Mouse (Mus musculus) myocyte (in vitro differentiated cells): Measurements from ENCODE around the gene Cenpf. TPM values are rescaled to one million over a fixed set of nuclear protein-coding genes. Genes with fewer than 3 reads are reported as not detected.

Experiments
- H3K27me3 ChIP-seq: one replicate; pipeline ENCODE4 v1.6.1; 2011; ENCODE audit not compliant: control insufficient read depth, insufficient read depth, insufficient read length
- H3K36me3 ChIP-seq: one replicate; pipeline ENCODE4 v1.6.1; 2011; ENCODE audit not compliant: control insufficient read depth, insufficient read depth
- H3K4me2 ChIP-seq: one replicate; pipeline ENCODE4 v1.6.1; 2011; ENCODE audit warnings: low read depth, control low read depth
- H3K4me3 ChIP-seq: one replicate; pipeline ENCODE4 v1.5.1; 2011; ENCODE audit warnings: mild to moderate bottlenecking, control low read depth, moderate library complexity
- H3K79me2 ChIP-seq: one replicate; pipeline ENCODE4 v1.6.1; 2011; ENCODE audit not compliant: control insufficient read depth, insufficient read depth
- H3ac ChIP-seq: one replicate; pipeline ENCODE4 v1.6.1; 2011; ENCODE audit not compliant: control insufficient read depth, insufficient read length
- CEBPB ChIP-seq: IDR thresholded peaks from 2 replicates; pipeline ENCODE4 v1.6.1; 2011; ENCODE audit warnings: mild to moderate bottlenecking, moderate library complexity; ENCODE audit not compliant: poor library complexity, insufficient read depth, severe bottlenecking
- E2F4 ChIP-seq: IDR thresholded peaks from one replicate; pipeline ENCODE4 v1.6.1; 2011; ENCODE audit warnings: mild to moderate bottlenecking, control low read depth, moderate library complexity; ENCODE audit not compliant: insufficient read depth
- MAX ChIP-seq: IDR thresholded peaks from one replicate; pipeline ENCODE4 v1.6.1; 2011; ENCODE audit warnings: low read depth, mild to moderate bottlenecking, control low read depth
- MYOD1 ChIP-seq, 3 experiments: IDR thresholded peaks; one replicate each; pipeline ENCODE4 v1.6.1; 2011; ENCODE audit warnings: control low read depth in 2 of 3, low read depth in 2 of 3, mild to moderate bottlenecking in 2 of 3, moderate library complexity in 1 of 3; ENCODE audit not compliant: insufficient read length in 2 of 3, control insufficient read depth in 1 of 3
- MYOG ChIP-seq, 3 experiments: IDR thresholded peaks; one replicate each; pipeline ENCODE4 v1.6.1; 2011; ENCODE audit warnings: control low read depth in 2 of 3, low read depth in 2 of 3, mild to moderate bottlenecking in 2 of 3; ENCODE audit not compliant: insufficient read length in 2 of 3, control insufficient read depth in 1 of 3, insufficient read depth in 1 of 3
- POLR2A ChIP-seq: IDR thresholded peaks from one replicate; pipeline ENCODE4 v1.6.1; 2011; ENCODE audit warnings: low read depth, mild to moderate bottlenecking, control low read depth, moderate library complexity; ENCODE audit not compliant: insufficient read length
- POLR2AphosphoS2 ChIP-seq: IDR thresholded peaks from one replicate; pipeline ENCODE4 v1.6.1; 2011; ENCODE audit warnings: low read depth, control low read depth; ENCODE audit not compliant: insufficient read length
- REST ChIP-seq: IDR thresholded peaks from one replicate; pipeline ENCODE4 v1.6.1; 2011; ENCODE audit warnings: mild to moderate bottlenecking, control low read depth, moderate library complexity; ENCODE audit not compliant: insufficient read depth, insufficient read length
- SRF ChIP-seq: IDR thresholded peaks from one replicate; pipeline ENCODE4 v1.6.1; 2011; ENCODE audit warnings: low read depth; ENCODE audit not compliant: control insufficient read depth, insufficient read length
- TCF12 ChIP-seq: IDR thresholded peaks from one replicate; pipeline ENCODE4 v1.6.1; 2011; ENCODE audit warnings: mild to moderate bottlenecking, control low read depth; ENCODE audit not compliant: poor library complexity, insufficient read depth, severe bottlenecking
- TCF3 ChIP-seq: IDR thresholded peaks from one replicate; pipeline ENCODE4 v1.6.1; 2011; ENCODE audit warnings: low read depth, control low read depth; ENCODE audit not compliant: insufficient read length
- USF1 ChIP-seq: IDR thresholded peaks from one replicate; pipeline ENCODE4 v1.6.1; 2011; ENCODE audit warnings: low read depth, mild to moderate bottlenecking, control low read depth, moderate library complexity
- polyA plus RNA-seq: library from polyadenylated mRNA; unstranded; fragments of >200 nt; fragmentation: generic; extraction: Trizol; gene quantifications from one replicate; pipeline ENCODE4 v1.2.1, GENCODE M21; 2012; ENCODE audit warnings: missing spikeins

Gene Cenpf
- polyA plus RNA-seq, 1 experiment, result 2.2 TPM

DNA sequence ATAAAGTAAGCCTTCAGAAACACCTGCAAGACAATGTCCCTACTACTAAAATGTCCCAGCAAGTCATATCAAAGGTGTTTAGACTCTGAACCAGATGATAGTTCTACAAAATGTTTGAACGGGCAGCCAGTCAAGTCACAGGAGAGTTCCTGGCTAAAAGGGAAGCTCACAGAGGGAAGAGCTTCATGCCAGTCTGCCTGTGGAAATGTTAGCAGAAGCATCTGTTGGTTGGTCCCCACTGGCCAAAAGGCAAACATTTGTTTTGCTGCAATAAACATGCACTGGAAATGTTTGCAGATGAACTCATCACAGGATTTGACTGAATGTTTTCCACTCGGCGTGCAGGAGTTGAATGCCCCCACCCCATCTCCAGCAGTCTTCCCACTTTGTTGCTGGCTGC, 21.9 kb downstream of the Cenpf start:
- no peaks in the 10 kb centered on the region for H3K27me3 ChIP-seq
- TF ChIP-seq USF1 (no peak), TCF3 (no peak), POLR2AphosphoS2 (no peak), SRF (no peak), CEBPB (no peak), REST (no peak), POLR2A (no peak), MYOD1 (IDR thresholded peaks at IDR 0.05; ENCODE audit: control insufficient read depth in 1 of 3, insufficient read length in 2 of 3, low read depth in 2 of 3) (no peak), TCF12 (no peak), E2F4 (no peak), MYOG (IDR thresholded peaks at IDR 0.05; ENCODE audit: control insufficient read depth in 1 of 3, insufficient read depth in 1 of 3, insufficient read length in 2 of 3, low read depth in 2 of 3) (no peak)
- no peak overlapping the region for H3K4me3 ChIP-seq
- no peaks in the 10 kb centered on the region for H3K79me2 ChIP-seq
- H3K36me3 ChIP-seq, result peaks cover 13% of the 10 kb centered on the region
- H3K4me2 ChIP-seq, result no peak overlapping the region
- no peak overlapping the region for H3ac ChIP-seq

DNA sequence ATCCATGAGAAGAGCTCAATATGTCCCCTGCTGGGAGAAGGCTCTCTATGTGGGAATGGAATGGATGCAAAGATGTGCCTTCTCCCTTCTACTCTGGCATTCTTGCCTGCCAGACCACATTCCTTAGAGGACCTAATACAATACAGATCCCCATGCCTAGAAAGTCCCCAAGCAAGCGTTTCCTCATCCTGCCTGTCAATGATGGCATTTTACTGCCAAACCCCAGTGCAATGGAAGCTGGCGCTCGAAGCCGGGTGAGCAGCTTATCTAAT, 23.1 kb downstream of the Cenpf start:
- no peak for TF ChIP-seq CEBPB
- TF ChIP-seq MYOG (IDR thresholded peaks at IDR 0.05; ENCODE audit: control insufficient read depth in 1 of 3, insufficient read depth in 1 of 3, insufficient read length in 2 of 3, low read depth in 2 of 3), result no peak
- no peak for TF ChIP-seq USF1
- TF ChIP-seq POLR2AphosphoS2, result no peak
- TF ChIP-seq SRF, result no peak
- no peak for TF ChIP-seq TCF12
- TF ChIP-seq E2F4, result no peak
- TF ChIP-seq POLR2A, result no peak
- TF ChIP-seq MAX, result no peak
- TF ChIP-seq MYOD1 (IDR thresholded peaks at IDR 0.05; ENCODE audit: control insufficient read depth in 1 of 3, insufficient read length in 2 of 3, low read depth in 2 of 3), result no peak
- Histone ChIP-seq H3K79me2 (no peaks in the 10 kb centered on the region), H3K4me3 (no peak overlapping the region), H3K4me2 (no peak overlapping the region), H3K27me3 (no peaks in the 10 kb centered on the region), H3ac (no peak overlapping the region), H3K36me3 (peaks cover 8% of the 10 kb centered on the region)

DNA sequence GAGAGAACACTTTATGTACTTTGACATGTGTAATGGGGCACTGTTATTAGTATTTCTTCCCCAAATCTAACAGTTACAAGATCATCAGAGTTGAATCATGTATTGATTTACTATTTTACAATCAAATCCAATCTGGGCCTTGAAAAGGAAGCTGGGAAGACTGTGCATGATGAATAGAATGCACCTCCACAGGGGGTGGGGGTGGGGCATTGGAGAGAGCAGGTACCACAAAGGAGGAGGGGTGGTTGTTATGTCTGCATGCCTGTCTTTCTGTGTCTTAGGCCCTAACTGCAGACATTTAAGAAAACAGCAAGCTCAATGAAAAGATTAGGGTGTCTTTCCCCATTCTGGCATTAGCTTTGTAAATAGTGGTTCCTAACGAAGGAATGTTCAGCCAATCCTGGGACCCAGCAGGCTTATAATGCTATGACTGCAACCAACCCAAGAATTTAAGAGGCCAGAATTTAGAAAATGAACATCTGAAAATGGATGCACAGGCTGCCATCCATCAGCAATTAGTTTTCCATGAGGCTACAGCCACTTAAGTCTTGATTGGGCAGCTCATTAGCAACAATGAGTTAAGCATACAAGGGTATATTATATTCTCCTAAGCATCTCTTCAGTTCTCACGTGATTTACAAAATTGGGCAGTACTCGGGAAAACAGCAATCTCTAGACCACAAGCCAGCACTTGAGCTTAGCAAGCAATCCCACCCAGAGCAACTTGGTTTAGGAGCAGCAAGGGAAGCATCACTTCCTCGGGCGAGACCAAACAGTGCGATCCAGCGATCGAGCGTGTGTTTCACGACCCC, 23.6 kb downstream of the Cenpf start:
- Histone ChIP-seq H3K27me3 (no peaks in the 10 kb centered on the region), H3K79me2 (no peaks in the 10 kb centered on the region), H3K36me3 (peaks cover 9% of the 10 kb centered on the region), H3ac (no peak overlapping the region), H3K4me3 (no peak overlapping the region), H3K4me2 (no peak overlapping the region)
- no peak for TF ChIP-seq MYOD1 (IDR thresholded peaks at IDR 0.05; ENCODE audit: control insufficient read depth in 1 of 3, insufficient read length in 2 of 3, low read depth in 2 of 3)
- TF ChIP-seq POLR2AphosphoS2, result no peak
- no peak for TF ChIP-seq E2F4
- no peak for TF ChIP-seq SRF
- TF ChIP-seq MYOG (IDR thresholded peaks at IDR 0.05; ENCODE audit: control insufficient read depth in 1 of 3, insufficient read depth in 1 of 3, insufficient read length in 2 of 3, low read depth in 2 of 3), result no peak
- no peak for TF ChIP-seq POLR2A
- no peak for TF ChIP-seq USF1
- TF ChIP-seq TCF12, result no peak
- TF ChIP-seq REST, result no peak
- no peak for TF ChIP-seq CEBPB
- TF ChIP-seq TCF3, result no peak
- no peak for TF ChIP-seq MAX

DNA sequence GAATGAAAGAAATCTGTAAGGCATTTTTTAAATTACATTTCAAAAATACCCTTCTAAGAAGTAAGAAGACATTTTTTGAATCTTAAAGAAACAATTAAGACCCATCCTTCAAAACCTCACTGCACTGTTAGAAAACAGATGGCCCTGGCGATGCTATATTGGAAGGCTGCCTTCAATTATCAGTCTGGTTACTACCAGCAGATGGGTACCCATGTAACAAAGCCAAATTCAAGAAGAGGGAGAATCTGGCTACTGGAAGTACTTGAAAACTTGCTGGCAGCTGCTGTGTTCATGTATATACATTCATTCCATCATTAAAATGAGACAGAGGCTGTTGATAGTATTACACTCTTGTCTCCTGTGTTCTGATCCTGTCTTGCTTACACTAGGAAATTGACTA, 24.4 kb downstream of the Cenpf start:
- H3ac ChIP-seq, result no peak overlapping the region
- no peak for TF ChIP-seq TCF3
- no peak for TF ChIP-seq E2F4
- TF ChIP-seq POLR2AphosphoS2, result no peak
- no peak for TF ChIP-seq USF1
- no peaks in the 10 kb centered on the region for H3K27me3 ChIP-seq
- no peak overlapping the region for H3K4me3 ChIP-seq
- no peak overlapping the region for H3K4me2 ChIP-seq
- no peaks in the 10 kb centered on the region for H3K79me2 ChIP-seq
- H3K36me3 ChIP-seq, result peaks cover 13% of the 10 kb centered on the region

DNA sequence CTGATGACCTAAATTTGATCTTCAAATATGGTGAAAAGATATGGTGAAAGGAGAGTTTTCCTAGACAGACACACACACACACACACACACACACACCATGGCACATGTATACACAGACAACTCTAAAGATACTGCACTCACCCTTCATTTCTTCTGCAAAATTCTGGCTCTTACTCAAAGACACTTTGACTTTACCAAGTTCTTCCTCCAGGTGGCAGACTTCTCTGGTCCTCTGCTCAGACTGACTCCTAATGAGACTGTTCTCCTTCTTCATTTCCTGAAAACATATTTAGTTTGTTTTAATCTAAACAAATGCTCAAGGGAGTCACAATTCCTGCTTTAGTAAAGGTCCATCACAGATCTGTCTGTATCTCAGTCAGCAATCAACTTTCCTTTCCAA, 26.0 kb downstream of the Cenpf start:
- Histone ChIP-seq H3ac (no peak overlapping the region), H3K79me2 (no peaks in the 10 kb centered on the region), H3K4me3 (no peak overlapping the region), H3K36me3 (peaks cover 25% of the 10 kb centered on the region), H3K27me3 (no peaks in the 10 kb centered on the region), H3K4me2 (no peak overlapping the region)
- no peak for TF ChIP-seq MYOD1 (IDR thresholded peaks at IDR 0.05; ENCODE audit: control insufficient read depth in 1 of 3, insufficient read length in 2 of 3, low read depth in 2 of 3)
- no peak for TF ChIP-seq POLR2A
- TF ChIP-seq MYOG (IDR thresholded peaks at IDR 0.05; ENCODE audit: control insufficient read depth in 1 of 3, insufficient read depth in 1 of 3, insufficient read length in 2 of 3, low read depth in 2 of 3), result no peak
- TF ChIP-seq TCF3, result no peak
- no peak for TF ChIP-seq POLR2AphosphoS2
- TF ChIP-seq USF1, result no peak
- no peak for TF ChIP-seq E2F4
- no peak for TF ChIP-seq REST
